Mouse (Mus musculus): ENCODE data around the gene Zdhhc3. TPM values are rescaled to one million over a fixed set of nuclear protein-coding genes. Genes with fewer than 3 reads are reported as not detected.

Zdhhc3 gene
- polyA plus RNA-seq, 2 experiments = 18.3 to 21.9 TPM

DNA sequence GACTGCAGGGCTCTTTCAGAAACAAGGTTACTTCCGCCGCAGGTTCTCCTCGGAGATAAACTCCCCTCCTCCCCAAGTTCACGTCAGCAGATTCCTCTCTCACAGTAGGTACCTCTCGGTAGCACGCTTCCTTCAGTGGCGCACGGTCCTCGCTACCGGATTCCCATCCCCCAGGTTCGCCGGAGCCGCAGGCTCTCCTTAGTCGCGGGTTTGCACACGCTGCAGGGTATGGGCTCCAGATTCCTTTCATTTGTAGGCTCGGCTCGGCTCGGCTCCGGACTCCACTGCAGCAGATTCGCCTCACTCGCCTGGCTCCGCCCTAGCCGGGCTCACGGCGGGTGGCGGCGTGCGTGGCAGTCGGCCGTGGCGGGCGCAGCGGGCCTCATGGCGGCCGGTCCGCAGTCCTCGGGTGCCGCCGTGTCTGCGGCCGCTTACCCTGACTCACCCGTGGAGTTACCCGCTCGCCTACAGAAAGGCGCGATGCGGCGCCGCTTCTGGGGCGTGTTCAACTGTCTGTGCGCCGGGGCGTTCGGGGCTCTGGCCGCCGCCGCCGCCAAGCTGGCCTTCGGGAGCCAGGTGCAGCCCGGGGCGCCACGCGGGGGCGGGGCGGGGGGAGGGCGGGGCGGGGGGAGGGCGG, 91.9 kb downstream of the Zdhhc3 start, which contains the start of gene Tmem42:
Gene Tmem42, plus strand, starts transcription at position 332 of the 637 bp plus-strand sequence.
- H3K36me3 ChIP-seq (replicated peaks; ENCODE audit: control insufficient read depth, insufficient read depth, low read depth) = peaks cover 23% of the 10 kb centered on the region
- peak within 1 kb of the TSS; percentile 72 for H3K4me2 ChIP-seq (ENCODE audit: low read depth)
- WGBS (ENCODE audit: insufficient replicate concordance) = under 1% methylated on average over 60 of the region's 69 CpGs
- ATAC-seq (ENCODE audit: insufficient read depth) = peak; percentile 93
- no peaks in the 10 kb centered on the region for H3K9me3 ChIP-seq (ENCODE audit: control insufficient read depth, low read length)
- DNase-seq (ENCODE audit: low read depth in 3 of 3, low spot score in 3 of 3) = peak; percentile 61 to 73 (median 66)
- H3K27me3 ChIP-seq (ENCODE audit: control insufficient read depth, insufficient read depth, low read length) = no peaks in the 10 kb centered on the region
- TF ChIP-seq EP300 (IDR thresholded peaks at IDR 0.05; ENCODE audit: low read depth) (no peak), CTCF (IDR thresholded peaks at IDR 0.05; ENCODE audit: low read depth) (no peak)
- peak within 1 kb of the TSS; percentile 82 to 98 for H3K4me3 ChIP-seq (ENCODE audit: insufficient read depth in 1 of 2, low read depth in 2 of 2, low read length in 2 of 2)
- peak within 1 kb of the TSS; percentile 54 for H3K27ac ChIP-seq
- peaks cover 4 to 15% of the 10 kb centered on the region in 2 experiments; a peak in 3 of 4 replicates for H3K4me1 ChIP-seq (replicated peaks; ENCODE audit: control insufficient read depth in 2 of 2, insufficient read depth in 2 of 2, low read length in 1 of 2)
- H3K9ac ChIP-seq (replicated peaks) = peak within 1 kb of the TSS; percentile 61

Other genes starting within 250 kb of the Zdhhc3 start
- 16.0 and 18.0 TPM in 2 replicates for gene Zfp445, start 247.2 kb downstream of the Zdhhc3 start, polyA plus RNA-seq (2012; rRNA removed)
- 13.7 and 14.1 TPM in 2 replicates for gene Zfp445, start 247.2 kb downstream of the Zdhhc3 start, polyA plus RNA-seq (2014; fragmentation: Nextera tagmentation; extraction: Ambion mirVana)
- 0.80 and 0.85 TPM in 2 replicates for gene Zkscan7, start 227.5 kb downstream of the Zdhhc3 start, polyA plus RNA-seq (2012; rRNA removed)
- gene Zkscan7, start 227.5 kb downstream of the Zdhhc3 start, polyA plus RNA-seq (2014; fragmentation: Nextera tagmentation; extraction: Ambion mirVana) = 0.22 and 0.34 TPM in 2 replicates
- gene Zfp105, start 190.1 kb downstream of the Zdhhc3 start, polyA plus RNA-seq (2012; rRNA removed) = 0.68 and 1.1 TPM in 2 replicates
- gene Zfp105, start 190.1 kb downstream of the Zdhhc3 start, polyA plus RNA-seq (2014; fragmentation: Nextera tagmentation; extraction: Ambion mirVana) = 1.3 and 1.6 TPM in 2 replicates
- 6.1 and 9.1 TPM in 2 replicates for gene 1110059G10Rik, start 162.2 kb downstream of the Zdhhc3 start, polyA plus RNA-seq (2012; rRNA removed)
- gene 1110059G10Rik, start 162.2 kb downstream of the Zdhhc3 start, polyA plus RNA-seq (2014; fragmentation: Nextera tagmentation; extraction: Ambion mirVana) = 17.9 and 19.0 TPM in 2 replicates
- gene Kif15, start 162.2 kb downstream of the Zdhhc3 start, polyA plus RNA-seq (2012; rRNA removed) = 15.2 and 43.7 TPM in 2 replicates
- 20.4 and 23.1 TPM in 2 replicates for gene Kif15, start 162.2 kb downstream of the Zdhhc3 start, polyA plus RNA-seq (2014; fragmentation: Nextera tagmentation; extraction: Ambion mirVana)
- gene Tmem42, start 91.9 kb downstream of the Zdhhc3 start, polyA plus RNA-seq (2012; rRNA removed) = 3.2 and 3.9 TPM in 2 replicates
- 6.1 and 6.6 TPM in 2 replicates for gene Tmem42, start 91.9 kb downstream of the Zdhhc3 start, polyA plus RNA-seq (2014; fragmentation: Nextera tagmentation; extraction: Ambion mirVana)
- 0.02 TPM in 1 of 2 replicates, not detected in the other for gene Tgm4, start 78.5 kb downstream of the Zdhhc3 start, polyA plus RNA-seq (2012; rRNA removed)
- 0.18 TPM in 1 of 2 replicates, not detected in the other for gene Tgm4, start 78.5 kb downstream of the Zdhhc3 start, polyA plus RNA-seq (2014; fragmentation: Nextera tagmentation; extraction: Ambion mirVana)
- gene Exosc7, start within 50 bp of the Zdhhc3 start, polyA plus RNA-seq (2012; rRNA removed) = 47.9 and 77.4 TPM in 2 replicates
- gene Exosc7, start within 50 bp of the Zdhhc3 start, polyA plus RNA-seq (2014; fragmentation: Nextera tagmentation; extraction: Ambion mirVana) = 84.1 and 85.7 TPM in 2 replicates
- 0.22 TPM in 1 of 2 replicates, not detected in the other for gene Clec3b, start 37.7 kb upstream of the Zdhhc3 start, polyA plus RNA-seq (2012; rRNA removed)
- gene Clec3b, start 37.7 kb upstream of the Zdhhc3 start, polyA plus RNA-seq (2014; fragmentation: Nextera tagmentation; extraction: Ambion mirVana) = not detected in 2 replicates
- 0.27 and 0.38 TPM in 2 replicates for gene Cdcp1, start 102.8 kb upstream of the Zdhhc3 start, polyA plus RNA-seq (2012; rRNA removed)
- 0.15 and 0.35 TPM in 2 replicates for gene Cdcp1, start 102.8 kb upstream of the Zdhhc3 start, polyA plus RNA-seq (2014; fragmentation: Nextera tagmentation; extraction: Ambion mirVana)
- gene Tmem158, start 147.6 kb upstream of the Zdhhc3 start, polyA plus RNA-seq (2012; rRNA removed) = 3.3 and 4.2 TPM in 2 replicates
- gene Tmem158, start 147.6 kb upstream of the Zdhhc3 start, polyA plus RNA-seq (2014; fragmentation: Nextera tagmentation; extraction: Ambion mirVana) = 1.8 and 2.3 TPM in 2 replicates